30 mouse cellular contexts compared by ENCODE assay signal in the genomic region with DNA sequence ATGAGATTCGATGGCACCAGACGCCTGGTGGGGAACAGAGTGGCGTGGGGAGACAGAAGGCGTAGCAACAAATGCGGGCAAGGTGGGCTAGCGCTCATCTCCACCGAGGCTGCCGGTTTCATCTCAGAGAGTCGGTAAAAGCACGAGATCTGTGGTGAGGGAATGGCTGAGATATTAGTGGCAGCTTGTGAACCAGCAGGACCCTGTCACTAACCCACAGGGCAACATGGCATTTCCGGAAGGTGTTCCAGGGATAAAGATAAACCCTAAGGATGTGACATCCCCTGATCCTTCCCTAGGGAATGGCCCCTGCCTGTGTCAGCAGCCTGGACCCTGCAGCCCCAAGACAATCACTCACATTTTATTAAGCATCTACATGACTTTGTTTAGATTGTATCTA.
DNase-seq lines count a peak whose midpoint lies in the region; ATAC-seq lines count a peak whose summit lies in the region.
"Had no signal": no experiment of that assay in that cellular context is flagged by ENCODE, and none has a peak within 500 bp of the region (broad histone marks: within the 10 kb centered on the region; RNA-seq: fewer than 3 reads in every experiment).

No protein-coding gene starts in this region.

- WGBS in intestine, embryonic 15.5 days, result 90% methylated on average over 11 of the region's 11 CpGs

- no peak overlapping the region for H3K27ac ChIP-seq in intestine, embryonic 15.5 days
- H3K27ac ChIP-seq: embryonic facial prominence, embryonic 13.5 days; forebrain, embryonic 10.5 days; forebrain, embryonic 15.5 days; hindbrain, embryonic 14.5 days; kidney, embryonic 15.5 days; liver, embryonic 12.5 days; macrophage; midbrain, embryonic 13.5 days; neural tube, embryonic 15.5 days; stomach, postnatal 0 days had no signal

- H3K4me1 ChIP-seq in intestine, embryonic 15.5 days (replicated peaks), result no peaks in the 10 kb centered on the region
- H3K4me1 ChIP-seq: embryonic facial prominence, embryonic 13.5 days; kidney, embryonic 15.5 days; liver, embryonic 12.5 days had no signal

- peak; percentile 10 for DNase-seq in layer of hippocampus, adult 9-11 months
- DNase-seq in layer of hippocampus, adult 11-12 months (ENCODE audit: low spot score), result no peak
- peak; percentile 91 for DNase-seq in cerebellum, adult 11-12 months
- DNase-seq in cerebellum, adult 8-10 months, result peak; percentile 83
- DNase-seq in cerebellum, postnatal 25 days, result peak; percentile 84 to 87
- DNase-seq in right cerebral cortex, postnatal 25 days, result no peak
- DNase-seq: adrenal gland, adult 8-10 months; B cell, adult 2 months; gastrocnemius, postnatal 25 days; heart, adult 18-20 months; heart, postnatal 4 days; kidney, adult 18-20 months; kidney, postnatal 36 days; liver, postnatal 0 days; thymus, postnatal 4 days had no signal

- no peak overlapping the region for H3K4me3 ChIP-seq in intestine, embryonic 15.5 days (replicated peaks)
- H3K4me3 ChIP-seq: embryonic facial prominence, embryonic 13.5 days; forebrain, embryonic 10.5 days; forebrain, embryonic 15.5 days; kidney, embryonic 15.5 days; liver, embryonic 12.5 days; midbrain, embryonic 13.5 days; neural tube, embryonic 15.5 days had no signal

- H3K4me2 ChIP-seq in intestine, embryonic 15.5 days (replicated peaks), result no peak overlapping the region
- H3K4me2 ChIP-seq: embryonic facial prominence, embryonic 13.5 days; forebrain, embryonic 15.5 days; heart, embryonic 11.5 days; hindbrain, embryonic 14.5 days; kidney, embryonic 15.5 days; liver, embryonic 12.5 days; midbrain, embryonic 13.5 days; neural tube, embryonic 15.5 days had no signal

- no peaks in the 10 kb centered on the region for H3K27me3 ChIP-seq in intestine, embryonic 15.5 days (replicated peaks)
- H3K27me3 ChIP-seq: CH12.LX; embryonic facial prominence, embryonic 13.5 days; forebrain, embryonic 15.5 days; kidney, embryonic 15.5 days; liver, embryonic 12.5 days; midbrain, embryonic 13.5 days; neural tube, embryonic 15.5 days had no signal

- H3K9me3 ChIP-seq in intestine, embryonic 15.5 days, result no peaks in the 10 kb centered on the region
- H3K9me3 ChIP-seq: embryonic facial prominence, embryonic 13.5 days; forebrain, embryonic 10.5 days; forebrain, embryonic 15.5 days; kidney, embryonic 15.5 days; midbrain, embryonic 13.5 days; neural tube, embryonic 15.5 days had no signal

- H3K9ac ChIP-seq in intestine, embryonic 15.5 days, result no peak overlapping the region
- H3K9ac ChIP-seq: embryonic facial prominence, embryonic 13.5 days; forebrain, embryonic 15.5 days; hindbrain, embryonic 14.5 days; kidney, embryonic 15.5 days; liver, embryonic 12.5 days; liver, postnatal 0 days; midbrain, embryonic 13.5 days; neural tube, embryonic 15.5 days had no signal

- H3K36me3 ChIP-seq in intestine, embryonic 15.5 days, result no peaks in the 10 kb centered on the region
- H3K36me3 ChIP-seq: embryonic facial prominence, embryonic 13.5 days; forebrain, embryonic 10.5 days; forebrain, embryonic 15.5 days; kidney, embryonic 15.5 days; liver, embryonic 12.5 days; midbrain, embryonic 13.5 days; neural tube, embryonic 15.5 days had no signal

- no peak for ATAC-seq in intestine, embryonic 15.5 days
- ATAC-seq: activated CD4-positive, CD25-positive, alpha-beta regulatory T cell, adult 4 months; forebrain, embryonic 15.5 days; inflammation-experienced regulatory T-cells, adult 6 months; liver, embryonic 12.5 days; liver, postnatal 0 days; midbrain, embryonic 13.5 days had no signal

Comparison
In these comparisons a context has a peak if more than half of its experiments do, and no peak if none do; other contexts are left out.
1. DNase-seq: peak in layer of hippocampus, adult 9-11 months (single experiment), cerebellum, adult 11-12 months (single experiment), cerebellum, adult 8-10 months (single experiment) and cerebellum, postnatal 25 days (2 of 2); none in layer of hippocampus, adult 11-12 months (single experiment) and right cerebral cortex, postnatal 25 days (single experiment).